Mouse (Mus musculus) thymus, postnatal 14 days (tissue): Measurements from ENCODE around the gene Ensa.
"Not testable (repeated sequence)": the region's sequence is repeated elsewhere in the genome, so short reads cannot be mapped to it uniquely, and the experiment has no call there.

Source experiments
- DNase-seq: peaks from one replicate; pipeline ENCODE4 v3.0.0; 2021

Ensa gene

GRCm38 (mm10) chr3:95624628-95625503 is at the start of gene Ensa:
Gene Ensa (plus strand): TSS chr3:95624993.
- peak; percentile 97 for DNase-seq

GRCm38 (mm10) chr3:95587754-95588603 is 36.8 kb upstream of the Ensa start:
- DNase-seq, result no peak

- DNase-seq, result peak; percentile 93
Measured at GRCm38 (mm10) chr3:95588604-95589086, 36.1 kb upstream of the Ensa start, which contains the start of gene Golph3l. Gene Golph3l (plus strand): TSS chr3:95588934.

GRCm38 (mm10) chr3:95598734-95599133 is 26.1 kb upstream of the Ensa start:
- no peak for DNase-seq

GRCm38 (mm10) chr3:95601287-95601686 is 23.5 kb upstream of the Ensa start:
- DNase-seq, result no peak

- DNase-seq, result no peak
Measured at GRCm38 (mm10) chr3:95606096-95606495, 18.7 kb upstream of the Ensa start.

- no peak for DNase-seq
Measured at GRCm38 (mm10) chr3:95609195-95609594, 15.6 kb upstream of the Ensa start.

GRCm38 (mm10) chr3:95613996-95614395 is 10.8 kb upstream of the Ensa start:
- DNase-seq, result no peak

GRCm38 (mm10) chr3:95618511-95618910 is 6.3 kb upstream of the Ensa start:
- no peak for DNase-seq

- no peak for DNase-seq
Measured at GRCm38 (mm10) chr3:95621241-95621640, 3.6 kb upstream of the Ensa start.

- DNase-seq, result not testable (repeated sequence)
Measured at GRCm38 (mm10) chr3:95622421-95622820, 2.4 kb upstream of the Ensa start.

- DNase-seq, result no peak
Measured at GRCm38 (mm10) chr3:95623551-95623950, 1.2 kb upstream of the Ensa start.

GRCm38 (mm10) chr3:95623991-95624515 is 740 bp upstream of the Ensa start:
- DNase-seq, result not testable (repeated sequence)

- DNase-seq, result no peak
Measured at GRCm38 (mm10) chr3:95627763-95628162, 3.0 kb downstream of the Ensa start.

- no peak for DNase-seq
Measured at GRCm38 (mm10) chr3:95629755-95630154, 5.0 kb downstream of the Ensa start.

- no peak for DNase-seq
Measured at GRCm38 (mm10) chr3:95630856-95631255, 6.1 kb downstream of the Ensa start.

GRCm38 (mm10) chr3:95631304-95631703 is 6.5 kb downstream of the Ensa start:
- DNase-seq, result no peak

GRCm38 (mm10) chr3:95632648-95633588 is 8.1 kb downstream of the Ensa start:
- no peak for DNase-seq

- no peak for DNase-seq
Measured at GRCm38 (mm10) chr3:95635636-95636035, 10.8 kb downstream of the Ensa start.

GRCm38 (mm10) chr3:95636072-95636471 is 11.3 kb downstream of the Ensa start:
- DNase-seq, result no peak

GRCm38 (mm10) chr3:95639694-95640093 is 14.9 kb downstream of the Ensa start:
- DNase-seq, result peak; percentile 34

GRCm38 (mm10) chr3:95643097-95643496 is 18.3 kb downstream of the Ensa start:
- DNase-seq, result no peak
